ENCODE assay signal across 9 mouse cellular contexts in genomic region chr1:121478284-121478980, GRCm38 (mm10). TPM values are rescaled to one million over a fixed set of nuclear protein-coding genes. Genes with fewer than 3 reads are reported as not detected.
DNase-seq lines count a peak whose midpoint lies in the region; ATAC-seq and TF ChIP-seq lines count a peak whose summit lies in the region.
"Had no signal": no experiment of that assay in that cellular context is flagged by ENCODE, and none has a peak within 500 bp of the region (broad histone marks: within the 10 kb centered on the region; RNA-seq: fewer than 3 reads in every experiment).

No protein-coding gene starts in this region.

- 82% methylated on average over 12 of the region's 12 CpGs for WGBS in stomach, postnatal 0 days

- no peak for TF ChIP-seq CTCF in MEL (IDR thresholded peaks at IDR 0.05 in 2 of 3, conservative IDR thresholded peaks at IDR 0.05 in 1 of 3; ENCODE audit: control insufficient read depth in 1 of 3, insufficient read depth in 1 of 3, low read depth in 2 of 3, low read length in 3 of 3, poor library complexity in 1 of 3, severe bottlenecking in 1 of 3)
- no peak for TF ChIP-seq CTCF in layer of hippocampus, adult 2 months (conservative IDR thresholded peaks at IDR 0.05)
- TF ChIP-seq CTCF in stomach, postnatal 0 days (IDR thresholded peaks at IDR 0.05; ENCODE audit: low read depth) = no peak

- no peaks in the 10 kb centered on the region for H3K79me2 ChIP-seq in MEL (ENCODE audit: control insufficient read depth, insufficient read depth, low read length, poor library complexity)

- no peak for ATAC-seq in cerebellum, adult (ENCODE audit: insufficient number of reproducible peaks, low FRiP score, low TSS enrichment)
- ATAC-seq in megakaryocyte-erythroid progenitor cell, adult 5-6 weeks (replicated peaks; ENCODE audit: low FRiP score, low TSS enrichment, poor library complexity, severe bottlenecking) = peak; percentile 84
- no peak for ATAC-seq in stomach, postnatal 0 days (ENCODE audit: low FRiP score, low TSS enrichment)

- no peaks in the 10 kb centered on the region for H3K27me3 ChIP-seq in MEL (ENCODE audit: control insufficient read depth in 1 of 2, insufficient read depth in 2 of 2, low read length in 2 of 2)
- no peaks in the 10 kb centered on the region for H3K27me3 ChIP-seq in stomach, postnatal 0 days (ENCODE audit: control insufficient read depth, insufficient read depth, low read length)
- H3K27me3 ChIP-seq: megakaryocyte, embryonic 14.5 days had no signal

- H3K4me2 ChIP-seq in stomach, postnatal 0 days (replicated peaks; ENCODE audit: low read depth) = no peak overlapping the region

- no peaks in the 10 kb centered on the region for H3K9me3 ChIP-seq in MEL (replicated peaks; ENCODE audit: insufficient read depth, low read length)
- no peaks in the 10 kb centered on the region for H3K9me3 ChIP-seq in stomach, postnatal 0 days (ENCODE audit: control insufficient read depth, low read length)
- H3K9me3 ChIP-seq: megakaryocyte, embryonic 14.5 days had no signal

- TF ChIP-seq EP300 in MEL (IDR thresholded peaks at IDR 0.05; ENCODE audit: low read depth in 1 of 2, low read length in 2 of 2) = peak; percentile 83 to 89
- no peak for TF ChIP-seq EP300 in stomach, postnatal 0 days (optimal IDR thresholded peaks at IDR 0.05)

- DNase-seq in cerebellum, adult 11-12 months = peak; percentile 6
- DNase-seq in MEL (ENCODE audit: low read depth, low spot score) = peak; percentile 86
- peak; percentile 74 to 84 for DNase-seq in layer of hippocampus, adult 2 months (ENCODE audit: low spot score in 2 of 2)
- no peak for DNase-seq in natural killer cell, adult 2 months (ENCODE audit: low spot score in 2 of 2)
- no peak for DNase-seq in stomach, postnatal 0 days (ENCODE audit: low spot score)
- DNase-seq in testis, postnatal 10 days (ENCODE audit: low spot score) = no peak

- peaks cover 7 to 12% of the 10 kb centered on the region in 2 experiments for H3K36me3 ChIP-seq in MEL (ENCODE audit: control insufficient read depth in 1 of 2, insufficient read depth in 2 of 2, low read length in 2 of 2)
- peaks cover 16% of the 10 kb centered on the region for H3K36me3 ChIP-seq in stomach, postnatal 0 days (ENCODE audit: control insufficient read depth, insufficient read depth, low read length)

- TF ChIP-seq POLR2A in MEL (IDR thresholded peaks at IDR 0.05; ENCODE audit: control insufficient read depth in 1 of 2, insufficient read depth in 1 of 2, low read depth in 1 of 2, low read length in 2 of 2, poor library complexity in 1 of 2) = peak in 1 of 2 experiments; percentile 21; a peak in 1 of 4 replicates

- no peak for TF ChIP-seq RAD21 in MEL (IDR thresholded peaks at IDR 0.05; ENCODE audit: low read depth, low read length)

- peaks cover 12 to 17% of the 10 kb centered on the region in 2 experiments for H3K4me1 ChIP-seq in MEL (ENCODE audit: control insufficient read depth in 1 of 2, insufficient read depth in 2 of 2, low read length in 2 of 2)
- H3K4me1 ChIP-seq in stomach, postnatal 0 days (replicated peaks; ENCODE audit: control insufficient read depth, insufficient read depth) = no peaks in the 10 kb centered on the region

- H3K4me3 ChIP-seq in MEL (ENCODE audit: control insufficient read depth in 1 of 2, insufficient read depth in 1 of 2, low read depth in 2 of 2, low read length in 2 of 2) = no peak overlapping the region
- H3K4me3 ChIP-seq in layer of hippocampus, adult 2 months = no peak overlapping the region
- H3K4me3 ChIP-seq in stomach, postnatal 0 days (ENCODE audit: low read depth, low read length) = no peak overlapping the region
- H3K4me3 ChIP-seq: megakaryocyte, embryonic 14.5 days had no signal

- H3K27ac ChIP-seq in MEL (ENCODE audit: control insufficient read depth, low read depth, low read length) = peak overlapping the region; percentile 50; the same call in 1 of the 2 replicates
- peak overlapping the region; percentile 90 for H3K27ac ChIP-seq in layer of hippocampus, adult 2 months
- H3K27ac ChIP-seq in stomach, postnatal 0 days (replicated peaks) = no peak overlapping the region

- no peak overlapping the region for H3K9ac ChIP-seq in MEL (ENCODE audit: control insufficient read depth, low read depth, low read length, poor library complexity, severe bottlenecking)
- no peak overlapping the region for H3K9ac ChIP-seq in stomach, postnatal 0 days (ENCODE audit: low read length)

TF ChIP-seq in MEL, 35 proteins besides CTCF, POLR2A, EP300 and RAD21:
- TF ChIP-seq MAFK (IDR thresholded peaks at IDR 0.05; ENCODE audit: borderline replicate concordance, low read depth, low read length) (no peak), NRF1 (IDR thresholded peaks at IDR 0.05; ENCODE audit: insufficient read depth, low read depth, low read length, poor library complexity, severe bottlenecking) (no peak), MAX (IDR thresholded peaks at IDR 0.05; ENCODE audit: low read length) (peak; percentile 51), MAZ (IDR thresholded peaks at IDR 0.05; ENCODE audit: low read depth, low read length) (peak; percentile 58), MXI1 (IDR thresholded peaks at IDR 0.05; ENCODE audit: low read depth, low read length) (peak; percentile 58; the same call in 1 of the 2 replicates), ZC3H11A (IDR thresholded peaks at IDR 0.05; ENCODE audit: low read depth, low read length) (no peak), NELFE (IDR thresholded peaks at IDR 0.05; ENCODE audit: low read depth, low read length) (no peak), UBTF (IDR thresholded peaks at IDR 0.05; ENCODE audit: borderline replicate concordance, insufficient read depth, low read depth, low read length) (no peak), ETS1 (IDR thresholded peaks at IDR 0.05; ENCODE audit: low read depth, low read length) (peak; percentile 93), MYB (IDR thresholded peaks at IDR 0.05; ENCODE audit: low read depth, low read length) (peak; percentile 81), POLR2AphosphoS5 (IDR thresholded peaks at IDR 0.05; ENCODE audit: borderline replicate concordance, low read depth, low read length) (no peak), ELF1 (IDR thresholded peaks at IDR 0.05; ENCODE audit: low read depth, low read length) (peak; percentile 48; the same call in 1 of the 2 replicates), ZKSCAN1 (IDR thresholded peaks at IDR 0.05; ENCODE audit: low read depth, low read length) (no peak), ZNF384 (IDR thresholded peaks at IDR 0.05; ENCODE audit: low read depth, low read length) (no peak), TAL1 (IDR thresholded peaks at IDR 0.05; ENCODE audit: low read length) (peak; percentile 16; the same call in 1 of the 2 replicates), POLR2AphosphoS2 (IDR thresholded peaks at IDR 0.05; ENCODE audit: low read length) (no peak), GABPA (IDR thresholded peaks at IDR 0.05; ENCODE audit: low read depth, low read length) (no peak), RCOR1 (IDR thresholded peaks at IDR 0.05; ENCODE audit: low read depth, low read length) (peak; percentile 24; the same call in 1 of the 2 replicates), BHLHE40 (IDR thresholded peaks at IDR 0.05; ENCODE audit: borderline replicate concordance, low read depth, low read length) (no peak), TBP (IDR thresholded peaks at IDR 0.05; ENCODE audit: low read depth, low read length) (0 out of 2 replicates have a peak, but pooled peaks have one; percentile 40), SIN3A (IDR thresholded peaks at IDR 0.05; ENCODE audit: low read length) (peak; percentile 83), ZMIZ1 (IDR thresholded peaks at IDR 0.05; ENCODE audit: low read depth, low read length) (no peak), KAT2A (conservative IDR thresholded peaks at IDR 0.05; ENCODE audit: low read depth, low read length) (no peak), GATA1 (IDR thresholded peaks at IDR 0.05; ENCODE audit: low read depth, low read length) (peak; percentile 13; the same call in 1 of the 2 replicates), E2F4 (IDR thresholded peaks at IDR 0.05; ENCODE audit: borderline replicate concordance, low read depth, low read length) (no peak), CHD1 (IDR thresholded peaks at IDR 0.05; ENCODE audit: low read depth, low read length) (no peak), TCF12 (IDR thresholded peaks at IDR 0.05; ENCODE audit: low read depth, low read length) (peak; percentile 83)

RNA-seq across cellular contexts. Expression of gene Ccdc93, which starts 47.6 kb away (rescaled TPM):
- 18.0 and 21.3 TPM in 2 replicates for total RNA-seq in MEL (2012; rRNA removed)
- 10 to 100 TPM in 1 of 2 experiments, not detected in 1; 21.5 TPM for polyA plus RNA-seq in MEL (2012; ENCODE audit: insufficient read depth in 1 of 2, insufficient read length in 2 of 2, low read depth in 1 of 2, low replicate concordance in 2 of 2, missing spikeins in 1 of 2)
- 10 to 100 TPM; 30.1 to 32.4 TPM for total RNA-seq in layer of hippocampus, adult 2 months (2021)
- 7.9 and 14.3 TPM in 2 replicates for total RNA-seq in megakaryocyte-erythroid progenitor cell, adult 5-6 weeks (2014; fragmentation: Nextera tagmentation)
- 14.1 and 16.3 TPM in 2 replicates for total RNA-seq in megakaryocyte-erythroid progenitor cell, adult 5-6 weeks (2017)
- polyA plus RNA-seq in stomach, postnatal 0 days (2015; fragmentation: Nextera tagmentation; extraction: Ambion mirVana) = 4.6 and 4.7 TPM in 2 replicates

RNA-seq across cellular contexts. Expression of gene Htr5b, which starts 49.8 kb away (rescaled TPM):
- total RNA-seq in MEL (2012; rRNA removed) = not detected in 2 replicates
- not detected for polyA plus RNA-seq in MEL (2012; ENCODE audit: insufficient read depth in 1 of 2, insufficient read length in 2 of 2, low read depth in 1 of 2, low replicate concordance in 2 of 2, missing spikeins in 1 of 2)
- total RNA-seq in layer of hippocampus, adult 2 months (2021) = 1 to 10 TPM; 8.0 to 9.5 TPM
- total RNA-seq in megakaryocyte-erythroid progenitor cell, adult 5-6 weeks (2014; fragmentation: Nextera tagmentation) = not detected in 2 replicates
- not detected in 2 replicates for total RNA-seq in megakaryocyte-erythroid progenitor cell, adult 5-6 weeks (2017)
- 0.05 and 0.10 TPM in 2 replicates for polyA plus RNA-seq in stomach, postnatal 0 days (2015; fragmentation: Nextera tagmentation; extraction: Ambion mirVana)

Comparison
In these comparisons a context has a peak if more than half of its experiments do, and no peak if none do; other contexts are left out.
1. DNase-seq: peak in cerebellum, adult 11-12 months (single experiment), MEL (single experiment) and layer of hippocampus, adult 2 months (2 of 2); none in natural killer cell, adult 2 months (0 of 2), stomach, postnatal 0 days (single experiment) and testis, postnatal 10 days (single experiment).